Mouse (Mus musculus) common myeloid progenitor, adult 5-6 weeks (primary cell): ENCODE measurements around the gene Ramp2. TPM values are rescaled to one million over a fixed set of nuclear protein-coding genes. Genes with fewer than 3 reads are reported as not detected.

ENCODE experiments used
- ATAC-seq: replicated peaks from 2 replicates; pipeline ENCODE4 v1.8.0; 2016; ENCODE audit warnings: low read depth, mild to moderate bottlenecking, moderate TSS enrichment, inconsistent platforms; ENCODE audit not compliant: poor library complexity, severe bottlenecking
- total RNA-seq: library from RNA; stranded (forward); fragments of 200-1000, 187-1606 nt; gene quantifications from 2 replicates; pipeline ENCODE4 v1.2.3, GENCODE M21; 2017

The Ramp2 gene
- total RNA-seq = 0.58 TPM in 1 of 2 replicates, not detected in the other

GRCm38 (mm10) chr11:101245855-101246701 lies at the start of gene Ramp2:
Gene Ramp2, plus strand, starts transcription at chr11:101246028.
- ATAC-seq = peak; percentile 37; the same call in 1 of the 2 replicates

- ATAC-seq = no peak
Observed at GRCm38 (mm10) chr11:101196175-101196574, 49.7 kb upstream of the Ramp2 start.

- ATAC-seq = no peak
Observed at GRCm38 (mm10) chr11:101199555-101199954, 46.3 kb upstream of the Ramp2 start.

- ATAC-seq = peak; percentile 83
Observed at GRCm38 (mm10) chr11:101200986-101201385, 44.8 kb upstream of the Ramp2 start.

GRCm38 (mm10) chr11:101211970-101212369 lies 33.9 kb upstream of the Ramp2 start:
- ATAC-seq = peak; percentile 92

GRCm38 (mm10) chr11:101216936-101217335 lies 28.9 kb upstream of the Ramp2 start:
- ATAC-seq = no peak

GRCm38 (mm10) chr11:101218436-101219055 lies 27.3 kb upstream of the Ramp2 start:
- ATAC-seq = no peak

- no peak for ATAC-seq
Observed at GRCm38 (mm10) chr11:101220853-101221252, 25.0 kb upstream of the Ramp2 start.

GRCm38 (mm10) chr11:101221306-101221986 lies 24.4 kb upstream of the Ramp2 start:
- 0 out of 2 replicates have a peak, but pooled peaks have one; percentile 26 for ATAC-seq

GRCm38 (mm10) chr11:101224337-101224736 lies 21.5 kb upstream of the Ramp2 start:
- ATAC-seq = no peak

- no peak for ATAC-seq
Observed at GRCm38 (mm10) chr11:101225331-101226064, 20.3 kb upstream of the Ramp2 start.

GRCm38 (mm10) chr11:101226065-101226701 lies 19.6 kb upstream of the Ramp2 start, which contains the start of gene Ezh1:
Gene Ezh1, minus strand, starts transcription at chr11:101226463.
- ATAC-seq = peak; percentile 88

GRCm38 (mm10) chr11:101229361-101229900 lies 16.4 kb upstream of the Ramp2 start:
- no peak for ATAC-seq

GRCm38 (mm10) chr11:101230061-101230511 lies 15.7 kb upstream of the Ramp2 start:
- no peak for ATAC-seq

- ATAC-seq = no peak
Observed at GRCm38 (mm10) chr11:101230526-101230925, 15.3 kb upstream of the Ramp2 start.

- no peak for ATAC-seq
Observed at GRCm38 (mm10) chr11:101230991-101231871, 14.6 kb upstream of the Ramp2 start.

GRCm38 (mm10) chr11:101232010-101232839 lies 13.6 kb upstream of the Ramp2 start:
- ATAC-seq = peak; percentile 92
